Mouse (Mus musculus): Measurements from ENCODE around the gene Grin2d. TPM values are rescaled to one million over a fixed set of nuclear protein-coding genes. Genes with fewer than 3 reads are reported as not detected.
A peak's percentile ranks its signal among the peaks of the same experiment; 100 is the strongest.

Grin2d gene
- total RNA-seq, 1 experiment from 2014 or later = not detected

- no peak for ATAC-seq (ENCODE audit: extremely low read depth, insufficient number of reproducible peaks, low FRiP score, poor library complexity, severe bottlenecking)
Measured at GRCm38 (mm10) chr7:45819843-45820242, 58.3 kb downstream of the Grin2d start.

DNA sequence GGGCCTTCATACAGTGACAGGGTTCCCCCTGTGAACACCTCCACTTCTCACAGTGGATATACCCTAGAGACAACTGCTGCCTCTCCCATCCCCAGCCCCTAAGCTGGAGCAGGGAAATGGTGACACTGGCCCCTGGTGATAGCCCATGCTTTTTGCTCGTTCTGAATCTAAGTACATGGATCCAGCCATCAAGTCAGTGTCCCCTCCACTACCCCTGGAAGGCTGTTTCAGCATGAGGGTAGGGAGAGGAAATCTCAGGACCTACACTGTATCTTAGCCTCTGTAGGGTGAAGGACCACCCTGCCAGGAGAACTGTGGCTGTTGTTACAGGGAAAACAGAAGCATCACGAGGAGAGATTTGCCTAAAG is 62.2 kb downstream of the Grin2d start:
- no peak for ATAC-seq (ENCODE audit: extremely low read depth, insufficient number of reproducible peaks, low FRiP score, poor library complexity, severe bottlenecking)

- no peak for ATAC-seq (ENCODE audit: extremely low read depth, insufficient number of reproducible peaks, low FRiP score, poor library complexity, severe bottlenecking)
Measured at GRCm38 (mm10) chr7:45815323-45815983, 62.7 kb downstream of the Grin2d start.

DNA sequence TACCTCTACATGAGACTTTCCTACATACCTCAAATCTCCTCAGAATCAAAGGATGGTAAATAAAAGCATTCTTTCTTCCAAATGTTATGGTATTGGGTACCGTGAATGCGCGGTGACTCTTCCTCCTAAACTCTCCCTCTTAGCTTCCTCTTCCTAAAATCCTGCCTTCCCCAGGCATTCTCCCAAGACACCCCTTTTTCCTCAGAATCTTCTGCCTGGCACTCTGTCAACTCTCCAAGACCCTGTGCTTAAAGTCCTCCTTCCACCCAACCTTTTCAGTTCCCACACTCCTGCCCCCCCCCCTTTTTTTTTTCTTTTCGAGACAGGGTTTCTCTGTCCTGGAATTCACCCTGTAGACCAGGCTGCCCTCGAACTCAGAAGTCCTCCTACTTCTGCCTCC is 63.3 kb downstream of the Grin2d start:
- no peak for ATAC-seq (ENCODE audit: extremely low read depth, insufficient number of reproducible peaks, low FRiP score, poor library complexity, severe bottlenecking)

DNA sequence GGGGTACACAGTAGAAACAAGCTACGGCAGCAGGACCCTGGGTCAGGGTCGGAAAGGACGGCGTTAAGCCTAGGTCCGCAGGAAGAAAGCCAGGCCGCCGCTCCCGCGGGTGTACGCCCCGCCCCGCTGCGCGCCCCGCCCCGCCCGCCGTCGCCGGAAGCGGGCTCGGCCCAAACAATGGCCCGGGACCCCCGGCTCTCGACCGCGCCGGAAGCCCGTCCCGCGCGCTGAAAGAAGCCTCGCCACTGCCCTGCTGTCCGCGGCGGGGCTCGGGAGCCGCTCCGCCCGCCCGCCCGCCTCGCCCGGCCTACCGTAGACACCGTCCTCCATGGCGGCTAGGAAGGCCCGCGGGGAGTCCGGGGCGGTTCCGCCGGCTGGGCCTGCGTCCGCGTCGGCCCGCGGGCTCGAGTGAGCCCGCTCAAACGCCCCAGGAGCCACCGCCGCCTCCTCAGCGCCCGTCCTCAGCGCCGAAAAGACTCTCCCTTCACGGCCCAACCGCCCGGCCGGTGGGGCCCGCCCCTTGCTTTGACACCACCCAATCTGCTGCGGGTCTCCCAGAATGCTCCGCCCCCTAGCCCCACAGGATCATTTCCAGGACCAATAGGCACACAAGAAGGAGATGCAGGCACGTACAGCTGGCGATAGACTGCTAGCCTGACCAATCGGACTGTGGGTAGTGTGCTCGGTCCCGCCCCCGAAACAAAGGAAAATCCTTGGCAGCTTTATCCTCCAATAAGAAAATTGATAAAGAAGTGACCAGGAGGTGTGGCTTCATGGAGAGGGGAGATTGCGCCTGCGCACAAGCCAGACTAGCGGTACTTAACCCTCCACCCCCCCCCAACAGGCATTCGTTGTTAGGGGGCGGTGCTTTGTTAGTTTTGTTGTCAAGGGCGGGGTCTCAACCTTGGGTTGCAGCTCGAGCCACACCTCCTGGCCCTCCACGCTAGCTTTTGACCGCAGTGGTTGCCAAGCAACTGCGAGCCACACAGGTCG is 64.1 kb downstream of the Grin2d start, which contains the start of gene Cyth2:
Gene Cyth2, minus strand, starts transcription at position 795 of the 993 bp plus-strand sequence.
- peak; percentile 94 for ATAC-seq (ENCODE audit: extremely low read depth, insufficient number of reproducible peaks, low FRiP score, poor library complexity, severe bottlenecking)

DNA sequence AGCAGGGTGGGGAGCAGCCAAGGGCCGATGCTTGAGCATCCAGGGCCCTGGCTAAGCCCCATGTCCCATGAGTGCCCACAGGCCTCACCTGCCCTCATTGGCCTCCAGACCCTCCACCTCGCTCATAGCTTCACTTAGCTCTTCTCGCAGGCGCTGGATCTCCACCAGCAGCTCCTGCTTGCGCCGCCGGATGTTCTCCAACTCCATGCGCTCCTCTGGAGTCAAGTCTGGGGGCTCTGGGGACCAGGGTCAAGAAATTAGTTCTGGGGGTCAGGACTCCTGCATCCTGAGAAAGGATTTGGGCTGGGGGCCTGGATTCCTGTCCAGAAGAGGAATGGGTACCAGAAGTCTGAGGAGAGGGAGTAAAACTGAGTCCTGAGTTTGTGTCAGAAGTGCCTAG is 65.3 kb downstream of the Grin2d start:
- ATAC-seq (ENCODE audit: extremely low read depth, insufficient number of reproducible peaks, low FRiP score, poor library complexity, severe bottlenecking) = no peak

DNA sequence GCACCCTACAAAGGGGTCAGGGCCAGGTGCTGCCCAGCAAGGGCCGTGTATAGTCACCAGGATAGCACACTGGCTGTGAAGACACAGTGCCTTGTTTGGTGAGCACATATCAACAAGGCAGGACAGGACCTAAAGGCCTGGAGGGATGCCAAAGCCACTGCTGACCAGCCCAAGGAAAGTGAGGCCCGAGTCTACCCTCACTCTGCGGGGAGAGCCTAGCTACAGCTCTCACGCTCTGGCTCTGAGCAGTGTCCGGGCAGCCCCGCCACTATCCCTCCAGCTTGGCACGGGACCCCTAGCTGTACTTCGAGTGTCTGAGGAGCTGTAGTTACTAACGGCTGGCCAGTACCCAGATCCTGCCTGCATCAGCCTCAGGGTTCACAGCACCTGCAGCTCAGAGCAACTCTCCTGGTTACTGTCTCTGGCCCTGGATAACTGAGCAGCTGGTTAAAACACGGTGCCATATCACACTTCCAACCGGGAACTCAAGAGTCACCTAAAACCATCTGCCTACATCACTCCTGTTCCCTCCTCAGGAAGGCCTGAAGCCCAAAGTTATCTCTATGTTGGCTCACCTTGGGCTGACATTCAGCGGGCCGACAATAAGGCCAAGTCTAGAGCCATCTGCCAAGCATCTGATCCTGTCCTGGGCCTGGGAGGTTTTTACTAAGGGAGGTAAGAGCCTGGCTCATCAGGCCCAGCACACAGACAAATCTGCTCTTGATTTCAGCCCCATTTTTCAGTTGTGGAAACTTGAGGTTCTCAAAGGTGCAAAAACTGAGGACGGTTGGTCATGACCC is 68.7 kb downstream of the Grin2d start:
- ATAC-seq (ENCODE audit: extremely low read depth, insufficient number of reproducible peaks, low FRiP score, poor library complexity, severe bottlenecking) = no peak

- no peak for ATAC-seq (ENCODE audit: extremely low read depth, insufficient number of reproducible peaks, low FRiP score, poor library complexity, severe bottlenecking)
Measured at GRCm38 (mm10) chr7:45808471-45808870, 69.7 kb downstream of the Grin2d start.

GRCm38 (mm10) chr7:45805941-45806340 is 72.2 kb downstream of the Grin2d start:
- ATAC-seq (ENCODE audit: extremely low read depth, insufficient number of reproducible peaks, low FRiP score, poor library complexity, severe bottlenecking) = no peak

GRCm38 (mm10) chr7:45802551-45802950 is 75.6 kb downstream of the Grin2d start:
- ATAC-seq (ENCODE audit: extremely low read depth, insufficient number of reproducible peaks, low FRiP score, poor library complexity, severe bottlenecking) = no peak

GRCm38 (mm10) chr7:45801348-45801747 is 76.8 kb downstream of the Grin2d start:
- ATAC-seq (ENCODE audit: extremely low read depth, insufficient number of reproducible peaks, low FRiP score, poor library complexity, severe bottlenecking) = peak; percentile 81

DNA sequence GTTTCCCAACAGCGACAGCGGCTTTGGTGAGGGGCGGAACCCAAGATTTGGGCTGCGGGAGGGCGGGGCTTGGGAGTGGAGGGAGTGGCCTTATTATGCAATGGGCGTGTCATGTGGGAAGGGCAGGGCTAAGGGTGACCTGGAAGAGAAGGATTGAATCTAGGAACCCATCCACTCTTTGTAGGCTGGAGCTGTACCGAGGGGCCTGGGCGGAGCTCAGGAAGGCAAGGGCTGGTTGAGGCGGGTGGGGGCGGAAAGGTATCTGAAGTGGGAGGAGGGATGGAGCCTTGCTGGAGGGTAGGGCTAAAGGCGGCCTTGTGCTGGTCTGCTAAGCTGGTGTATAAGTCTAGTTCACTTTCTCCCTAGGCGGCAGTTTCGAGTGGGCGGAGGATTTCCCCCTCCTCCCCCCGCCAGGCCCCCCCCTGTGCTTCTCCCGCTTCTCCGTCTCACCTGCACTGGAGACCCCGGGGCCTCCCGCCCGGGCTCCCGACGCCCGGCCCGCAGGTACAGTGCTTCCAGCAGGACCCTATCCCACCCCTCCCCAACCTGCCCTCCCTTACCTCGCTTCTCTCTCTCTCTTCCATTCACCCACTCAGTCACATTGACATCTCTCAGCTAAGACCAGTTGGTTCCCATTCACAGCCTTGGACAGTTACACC is 77.5 kb downstream of the Grin2d start:
- ATAC-seq (ENCODE audit: extremely low read depth, insufficient number of reproducible peaks, low FRiP score, poor library complexity, severe bottlenecking) = 0 out of 2 replicates have a peak, but pooled peaks have one; percentile 21

DNA sequence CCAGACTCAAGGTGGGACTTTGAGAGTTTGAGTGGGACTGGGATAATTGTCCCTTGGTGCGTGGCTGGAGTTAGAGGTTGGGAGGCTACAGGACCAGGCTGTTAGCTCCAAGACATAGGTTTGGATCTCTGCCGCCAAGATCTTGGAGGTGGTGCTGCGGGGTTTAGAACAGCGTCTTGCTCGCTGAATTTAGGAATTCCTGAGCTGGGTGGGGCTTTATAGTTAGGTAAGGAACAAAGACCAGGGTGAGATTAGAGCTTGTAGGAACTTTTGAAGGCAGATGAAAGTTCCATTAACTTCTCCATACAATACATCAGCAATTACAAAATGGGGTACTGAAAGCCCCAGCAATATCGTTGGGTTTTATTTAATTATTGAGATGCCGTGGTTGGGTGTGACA is 78.2 kb downstream of the Grin2d start:
- ATAC-seq (ENCODE audit: extremely low read depth, insufficient number of reproducible peaks, low FRiP score, poor library complexity, severe bottlenecking) = no peak

- ATAC-seq (ENCODE audit: extremely low read depth, insufficient number of reproducible peaks, low FRiP score, poor library complexity, severe bottlenecking) = no peak
Measured at GRCm38 (mm10) chr7:45798931-45799330, 79.2 kb downstream of the Grin2d start.

- ATAC-seq (ENCODE audit: extremely low read depth, insufficient number of reproducible peaks, low FRiP score, poor library complexity, severe bottlenecking) = no peak
Measured at GRCm38 (mm10) chr7:45798511-45798836, 79.7 kb downstream of the Grin2d start.

- ATAC-seq (ENCODE audit: extremely low read depth, insufficient number of reproducible peaks, low FRiP score, poor library complexity, severe bottlenecking) = no peak
Measured at GRCm38 (mm10) chr7:45797661-45798510, 80.3 kb downstream of the Grin2d start.

- no peak for ATAC-seq (ENCODE audit: extremely low read depth, insufficient number of reproducible peaks, low FRiP score, poor library complexity, severe bottlenecking)
Measured at GRCm38 (mm10) chr7:45796950-45797349, 81.2 kb downstream of the Grin2d start.

DNA sequence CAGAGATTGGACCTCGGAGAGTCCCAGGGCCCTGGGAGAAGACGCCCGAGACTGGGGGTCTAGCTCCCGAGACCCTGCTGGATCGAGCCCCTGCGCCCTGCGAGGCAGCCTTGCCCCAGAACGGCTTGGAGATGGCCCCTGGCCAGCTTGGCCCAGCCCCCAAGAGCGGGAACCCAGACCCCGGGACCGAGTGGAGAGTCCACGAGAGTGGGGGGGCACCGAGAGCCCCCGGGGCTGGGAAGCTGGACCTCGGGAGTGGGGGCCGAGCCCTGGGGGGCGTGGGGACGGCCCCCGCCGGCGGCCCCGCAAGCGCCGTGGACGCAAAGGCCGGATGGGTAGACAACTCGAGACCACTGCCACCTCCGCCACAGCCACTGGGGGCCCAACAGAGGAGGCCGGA is 83.2 kb downstream of the Grin2d start:
- no peak for ATAC-seq (ENCODE audit: extremely low read depth, insufficient number of reproducible peaks, low FRiP score, poor library complexity, severe bottlenecking)
